Mouse (Mus musculus) heart, postnatal 0 days (tissue): ENCODE measurements around the gene Epha4.

Source experiments
- CTCF ChIP-seq: IDR thresholded peaks from 2 replicates; pipeline ENCODE4 v1.5.1; 2016; ENCODE audit warnings: antibody characterized with exemption, control low read depth, low read depth
- EP300 ChIP-seq: IDR thresholded peaks from 2 replicates; pipeline ENCODE4 v1.6.1; 2016; ENCODE audit warnings: antibody characterized with exemption, low read depth

- TF ChIP-seq CTCF (no peak), EP300 (no peak)
Observed at GRCm38 (mm10) chr1:77504813-77505212, 10.1 kb downstream of the Epha4 start.
